Mouse (Mus musculus) heart, embryonic 12.5 days (tissue): ENCODE measurements around the gene Itm2c. TPM values are rescaled to one million over a fixed set of nuclear protein-coding genes. Genes with fewer than 3 reads are reported as not detected.

Experiments used
- ATAC-seq: fragments of 200-750 bp; cut with Nextera tagmentation; 2 replicates; pipeline ENCODE4 v1.8.0; 2017; ENCODE audit warnings: moderate TSS enrichment, moderate library complexity; ENCODE audit not compliant: insufficient number of reproducible peaks, low FRiP score
- H3K27ac ChIP-seq: fragments of 300-500 bp; sonication (generic); 2 replicates; pipeline ENCODE4 v1.5.1; 2016; ENCODE audit warnings: mild to moderate bottlenecking, moderate library complexity; ENCODE audit not compliant: poor library complexity, severe bottlenecking
- H3K27me3 ChIP-seq: fragments of 300-500 bp; sonication (generic); replicated peaks from 2 replicates; pipeline ENCODE4 v1.6.1; 2016; ENCODE audit warnings: mild to moderate bottlenecking, moderate library complexity
- H3K36me3 ChIP-seq: fragments of 300-500 bp; sonication (generic); 2 replicates; pipeline ENCODE4 v1.6.1; 2016; ENCODE audit warnings: mild to moderate bottlenecking, moderate library complexity
- H3K4me1 ChIP-seq: fragments of 300-500 bp; sonication (generic); replicated peaks from 2 replicates; pipeline ENCODE4 v1.6.1; 2016; ENCODE audit warnings: mild to moderate bottlenecking
- H3K4me2 ChIP-seq: fragments of 300-500 bp; sonication (generic); 2 replicates; pipeline ENCODE4 v1.6.1; 2016; ENCODE audit warnings: mild to moderate bottlenecking, moderate library complexity
- H3K4me3 ChIP-seq: fragments of 300-500 bp; sonication (generic); 2 replicates; pipeline ENCODE4 v1.5.1; 2016; ENCODE audit warnings: mild to moderate bottlenecking
- H3K9ac ChIP-seq: fragments of 300-500 bp; sonication (generic); 2 replicates; pipeline ENCODE4 v1.6.1; 2016; ENCODE audit warnings: mild to moderate bottlenecking, moderate library complexity
- H3K9me3 ChIP-seq: fragments of 300-500 bp; sonication (generic); replicated peaks from 2 replicates; pipeline ENCODE4 v1.6.1; 2016; ENCODE audit warnings: mild to moderate bottlenecking, moderate library complexity
- WGBS: fragments of 180-500 bp; shearing (Covaris S2); methylation state at CpG from one replicate; pipeline ENCODE4 v1.1.7; 2016; 5-methylcytosine and 5-hydroxymethylcytosine counted together
- polyA plus RNA-seq: library from polyadenylated mRNA; unstranded; fragments of >200 nt; fragmentation: Nextera tagmentation; extraction: Ambion mirVana; gene quantifications from 2 replicates; pipeline ENCODE4 v1.2.1, GENCODE M21; 2016

The Itm2c gene
- polyA plus RNA-seq, 1 experiment from 2014 or later = 261 TPM

DNA sequence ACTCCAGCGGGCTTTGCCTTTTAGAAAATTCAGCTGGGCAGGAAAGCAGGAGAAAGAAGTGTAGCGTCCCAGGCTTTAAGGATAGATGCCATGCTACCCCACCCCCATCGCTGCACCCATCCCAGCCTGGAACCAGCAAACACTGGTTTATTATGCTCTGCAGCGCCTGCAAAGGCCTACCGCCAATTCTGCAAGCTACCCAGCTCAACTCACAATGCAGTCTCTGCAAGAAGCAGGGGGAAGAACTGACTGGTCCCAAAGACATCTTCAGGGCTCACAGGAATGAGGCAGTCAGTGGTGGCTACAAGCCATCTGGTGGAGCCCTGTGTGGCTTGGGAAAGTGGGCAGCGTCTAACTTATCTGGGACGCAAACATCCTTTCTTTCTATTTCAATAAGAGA is 27.6 kb downstream of the Itm2c start:
- Histone ChIP-seq H3K9ac (no peak overlapping the region), H3K36me3 (no peaks in the 10 kb centered on the region), H3K27me3 (no peaks in the 10 kb centered on the region), H3K4me3 (no peak overlapping the region), H3K4me1 (0 out of 2 replicates have a peak, but pooled peaks cover 8% of the 10 kb centered on the region), H3K9me3 (0 out of 2 replicates have a peak, but pooled peaks cover 5% of the 10 kb centered on the region), H3K4me2 (no peak overlapping the region), H3K27ac (no peak overlapping the region)
- WGBS = 85% methylated on average over 7 of the region's 7 CpGs
- no peak for ATAC-seq

DNA sequence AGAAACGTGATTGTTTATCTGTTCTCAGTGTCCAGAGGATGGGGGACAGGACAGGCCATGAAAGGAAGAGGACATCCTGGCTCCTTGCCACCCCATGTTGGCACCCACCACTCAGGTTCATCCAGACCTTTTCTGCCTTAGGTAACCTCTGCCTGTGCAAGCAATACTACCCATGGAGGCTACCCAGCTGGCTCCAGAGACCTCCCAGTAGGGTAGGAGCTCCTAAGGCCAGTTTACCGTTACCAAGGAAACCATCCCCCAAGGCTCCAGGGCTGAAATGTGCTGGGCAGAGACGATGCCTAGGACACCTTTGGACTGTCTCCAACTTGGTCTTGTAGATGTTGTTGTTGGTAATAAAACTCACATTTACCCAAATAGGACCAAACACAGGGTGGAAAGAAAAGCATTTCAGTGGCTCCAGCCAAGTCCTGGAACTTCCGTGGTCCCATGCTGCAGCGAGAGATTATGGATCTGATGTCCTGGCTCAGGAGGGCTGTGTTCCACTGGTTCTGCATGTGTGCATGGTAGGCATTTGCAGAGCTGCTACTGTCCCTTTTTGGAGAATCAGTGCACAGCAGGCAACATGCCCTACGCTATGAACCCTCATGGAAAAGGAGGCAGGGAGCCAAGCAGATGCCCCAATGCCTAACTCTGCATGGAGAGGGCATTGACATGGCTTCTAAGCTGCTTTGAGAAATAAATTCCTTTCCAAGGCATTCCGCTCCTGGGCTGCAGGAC is 28.2 kb downstream of the Itm2c start:
- no peaks in the 10 kb centered on the region for H3K36me3 ChIP-seq
- H3K4me2 ChIP-seq = no peak overlapping the region
- 67% methylated on average over 7 of the region's 7 CpGs for WGBS
- no peaks in the 10 kb centered on the region for H3K27me3 ChIP-seq
- H3K4me3 ChIP-seq = no peak overlapping the region
- no peak overlapping the region for H3K27ac ChIP-seq
- ATAC-seq = no peak
- H3K4me1 ChIP-seq = 0 out of 2 replicates have a peak, but pooled peaks cover 6% of the 10 kb centered on the region
- H3K9ac ChIP-seq = no peak overlapping the region
- 0 out of 2 replicates have a peak, but pooled peaks cover 5% of the 10 kb centered on the region for H3K9me3 ChIP-seq

DNA sequence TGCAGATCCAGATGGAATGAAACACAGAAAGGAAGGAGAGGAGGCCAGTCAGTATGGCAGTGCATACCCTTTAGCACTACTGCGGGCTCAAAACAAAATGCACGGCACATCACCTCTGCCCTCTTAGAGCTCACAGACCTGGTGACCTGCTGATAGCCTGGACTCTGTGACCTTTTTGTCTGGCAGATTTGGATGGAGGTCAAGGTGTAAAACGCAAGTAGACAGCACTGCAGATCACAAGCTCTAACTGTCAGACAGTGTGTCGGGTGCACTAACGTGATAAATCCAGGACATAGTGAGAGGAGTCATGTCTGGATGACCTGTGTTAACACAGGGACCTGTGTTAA is 28.8 kb downstream of the Itm2c start:
- WGBS = 62% methylated on average over 5 of the region's 5 CpGs
- H3K4me2 ChIP-seq = no peak overlapping the region
- 0 out of 2 replicates have a peak, but pooled peaks cover 5% of the 10 kb centered on the region for H3K9me3 ChIP-seq
- H3K36me3 ChIP-seq = no peaks in the 10 kb centered on the region
- no peak overlapping the region for H3K4me3 ChIP-seq
- no peaks in the 10 kb centered on the region for H3K27me3 ChIP-seq
- no peak overlapping the region for H3K9ac ChIP-seq
- H3K4me1 ChIP-seq = peaks cover 9% of the 10 kb centered on the region; the same call in 1 of the 2 replicates
- ATAC-seq = no peak
- H3K27ac ChIP-seq = no peak overlapping the region

DNA sequence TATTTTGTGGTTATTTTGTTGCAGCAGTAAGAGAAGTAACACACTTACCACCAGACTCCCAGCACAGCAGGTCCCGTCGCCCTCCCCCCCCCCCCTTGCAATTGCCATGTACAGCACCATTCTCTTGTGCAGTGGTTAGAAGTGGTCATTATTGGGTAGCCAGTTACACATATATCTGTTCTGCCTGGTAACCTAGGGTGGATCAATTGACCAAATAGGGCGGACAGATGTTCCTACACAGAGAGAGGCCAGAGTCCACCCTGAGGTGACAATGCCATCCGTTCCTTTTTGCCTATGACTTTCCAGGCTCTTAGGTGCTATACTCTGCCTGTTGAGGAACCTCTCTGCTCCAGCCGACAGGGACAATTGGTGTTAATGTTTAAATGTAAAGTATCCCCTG is 31.1 kb downstream of the Itm2c start:
- Histone ChIP-seq H3K4me1 (peaks cover 17% of the 10 kb centered on the region), H3K9ac (no peak overlapping the region), H3K36me3 (no peaks in the 10 kb centered on the region), H3K27ac (no peak overlapping the region), H3K27me3 (no peaks in the 10 kb centered on the region), H3K4me2 (no peak overlapping the region), H3K9me3 (0 out of 2 replicates have a peak, but pooled peaks cover 2% of the 10 kb centered on the region), H3K4me3 (no peak overlapping the region)
- whole genome bisulfite sequencing = 70% methylated on average over 5 of the region's 5 CpGs
- no peak for ATAC-seq

DNA sequence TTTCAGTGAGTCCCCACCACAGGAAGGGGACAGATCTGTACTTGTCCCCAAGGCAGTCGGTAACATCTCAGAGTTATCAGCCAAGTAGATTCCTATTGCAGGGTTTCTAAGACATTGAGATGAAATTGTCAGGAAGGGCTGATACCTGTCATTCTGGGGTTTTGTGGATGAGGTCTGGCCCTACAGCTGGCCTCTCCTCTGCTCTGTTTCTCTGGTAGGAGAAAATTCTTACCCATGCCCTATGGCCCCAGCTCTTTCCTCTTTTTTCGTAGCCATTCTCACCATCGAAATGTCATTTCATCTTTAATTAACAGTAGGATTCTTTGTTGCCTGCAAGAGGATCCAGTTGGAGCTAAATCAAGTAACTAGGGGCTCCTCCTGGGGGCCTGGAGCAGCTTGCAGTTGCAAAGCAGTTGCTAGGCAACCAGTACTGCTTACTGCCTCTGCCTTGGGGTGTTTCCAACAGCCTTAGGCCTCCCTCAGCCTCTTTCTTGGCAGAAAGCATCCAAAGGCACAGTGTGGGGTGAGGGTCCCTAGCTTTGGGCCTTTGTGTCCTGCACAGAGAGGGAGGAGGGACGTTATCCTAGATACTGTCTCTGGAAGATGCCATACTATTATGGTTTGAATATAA is 34.1 kb downstream of the Itm2c start, which contains the start of gene 4933407L21Rik:
Gene 4933407L21Rik (plus strand): TSS at position 427 of the 631 bp plus-strand sequence.
- Histone ChIP-seq H3K4me3 (no peak within 1 kb of the TSS), H3K27ac (no peak within 1 kb of the TSS), H3K9ac (no peak within 1 kb of the TSS), H3K9me3 (no peaks in the 10 kb centered on the region), H3K27me3 (no peaks in the 10 kb centered on the region), H3K4me2 (no peak within 1 kb of the TSS), H3K4me1 (peaks cover 17% of the 10 kb centered on the region), H3K36me3 (no peaks in the 10 kb centered on the region)
- 61% methylated on average over 4 of the region's 4 CpGs for WGBS
- no peak for ATAC-seq

DNA sequence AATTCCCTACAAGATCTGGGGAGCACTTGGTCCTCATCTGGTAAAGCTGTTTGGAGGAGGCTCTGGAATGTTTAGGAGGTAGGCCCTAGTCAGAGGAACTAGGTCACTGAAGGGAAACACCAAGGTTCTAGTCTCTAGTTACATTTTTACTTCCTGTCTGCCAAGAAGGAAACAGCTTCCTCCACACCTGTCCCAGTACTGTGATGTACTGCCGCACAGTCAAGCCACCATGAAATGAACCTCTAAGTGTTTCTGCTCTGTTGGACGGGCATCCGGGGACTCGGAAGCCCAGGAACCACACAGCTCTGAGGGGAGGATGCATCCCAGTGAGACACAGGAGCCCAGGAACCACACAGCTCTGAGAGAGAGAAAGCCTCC is 34.6 kb downstream of the Itm2c start:
- Histone ChIP-seq H3K27me3 (no peaks in the 10 kb centered on the region), H3K4me1 (peaks cover 22% of the 10 kb centered on the region), H3K4me2 (no peak overlapping the region), H3K27ac (no peak overlapping the region), H3K4me3 (no peak overlapping the region), H3K36me3 (no peaks in the 10 kb centered on the region), H3K9me3 (no peaks in the 10 kb centered on the region), H3K9ac (no peak overlapping the region)
- no peak for ATAC-seq
- 67% methylated on average over 4 of the region's 4 CpGs for WGBS

DNA sequence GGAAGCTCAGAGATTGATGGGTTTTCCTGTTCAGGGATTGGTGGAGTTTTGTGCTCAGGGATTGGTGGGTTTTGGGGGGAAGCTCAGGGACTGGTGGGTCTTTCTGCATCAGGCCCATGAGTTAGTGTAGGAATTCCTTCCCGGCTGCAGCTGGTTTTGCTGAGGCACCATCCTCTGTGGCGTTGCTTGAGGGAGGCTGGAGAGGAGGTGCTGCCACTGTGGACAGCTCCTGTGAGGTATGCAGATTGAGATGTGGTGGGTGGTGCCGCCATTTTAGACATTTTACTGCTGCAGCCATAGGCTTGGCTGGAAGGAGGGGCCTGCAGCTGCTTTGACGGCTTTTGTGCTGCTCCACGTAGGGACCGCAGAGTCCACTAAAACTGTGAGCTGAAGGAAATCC is 35.3 kb downstream of the Itm2c start:
- no peak for ATAC-seq
- Histone ChIP-seq H3K4me2 (no peak overlapping the region), H3K9ac (no peak overlapping the region), H3K36me3 (no peaks in the 10 kb centered on the region), H3K27me3 (no peaks in the 10 kb centered on the region), H3K9me3 (no peaks in the 10 kb centered on the region), H3K27ac (no peak overlapping the region), H3K4me3 (no peak overlapping the region), H3K4me1 (peaks cover 29% of the 10 kb centered on the region)
- 70% methylated on average over 6 of the region's 6 CpGs for WGBS

DNA sequence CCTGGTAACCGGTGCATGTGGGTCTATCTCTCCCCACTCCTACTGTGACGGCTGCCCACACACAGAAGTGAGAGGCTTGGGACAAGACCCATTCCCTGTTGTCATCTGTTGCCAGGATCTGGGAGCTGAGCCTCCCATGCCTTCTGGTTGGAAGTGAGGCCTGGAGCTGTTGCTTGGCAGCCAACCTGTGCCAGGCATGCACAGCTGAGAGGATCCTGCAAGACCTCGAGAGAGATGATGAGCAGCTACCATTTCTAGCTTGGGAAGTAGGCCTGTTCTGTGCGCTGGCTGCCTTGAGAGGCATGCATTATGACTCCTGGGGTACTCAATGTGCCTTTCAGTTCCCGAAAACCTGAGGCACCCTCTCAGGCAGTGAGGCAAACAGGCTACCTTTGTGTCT is 37.1 kb downstream of the Itm2c start:
- Histone ChIP-seq H3K27ac (no peak overlapping the region), H3K4me2 (no peak overlapping the region), H3K9ac (no peak overlapping the region), H3K4me3 (no peak overlapping the region), H3K36me3 (no peaks in the 10 kb centered on the region), H3K27me3 (no peaks in the 10 kb centered on the region), H3K9me3 (no peaks in the 10 kb centered on the region), H3K4me1 (peaks cover 32% of the 10 kb centered on the region)
- 72% methylated on average over 5 of the region's 5 CpGs for WGBS
- ATAC-seq = no peak

DNA sequence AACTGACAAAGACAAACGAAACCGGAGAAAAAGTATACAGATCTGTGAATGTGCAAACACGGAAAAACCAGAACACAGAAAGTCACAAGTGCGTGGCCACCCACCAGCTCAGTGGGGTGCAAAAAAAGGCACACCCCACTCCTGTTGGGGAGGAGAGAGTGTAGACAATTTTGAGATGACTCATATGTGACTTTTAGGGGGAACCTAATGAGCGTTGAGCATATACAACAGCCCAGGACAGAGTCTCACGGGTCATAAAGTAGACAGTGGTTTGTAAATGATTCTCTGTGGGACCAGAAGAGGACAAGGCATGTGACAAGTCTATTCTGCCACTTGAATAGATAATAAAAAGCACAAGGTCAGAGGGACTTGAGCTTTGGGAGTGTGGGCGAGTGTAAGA is 39.1 kb downstream of the Itm2c start:
- H3K4me1 ChIP-seq = peaks cover 25% of the 10 kb centered on the region
- ATAC-seq = no peak
- H3K27me3 ChIP-seq = no peaks in the 10 kb centered on the region
- H3K9ac ChIP-seq = no peak overlapping the region
- H3K9me3 ChIP-seq = no peaks in the 10 kb centered on the region
- H3K4me3 ChIP-seq = no peak overlapping the region
- H3K27ac ChIP-seq = peak overlapping the region; percentile 12; the same call in 1 of the 2 replicates
- peak overlapping the region; percentile 48 for H3K4me2 ChIP-seq
- H3K36me3 ChIP-seq = no peaks in the 10 kb centered on the region
- 35% methylated on average over 7 of the region's 7 CpGs for WGBS

DNA sequence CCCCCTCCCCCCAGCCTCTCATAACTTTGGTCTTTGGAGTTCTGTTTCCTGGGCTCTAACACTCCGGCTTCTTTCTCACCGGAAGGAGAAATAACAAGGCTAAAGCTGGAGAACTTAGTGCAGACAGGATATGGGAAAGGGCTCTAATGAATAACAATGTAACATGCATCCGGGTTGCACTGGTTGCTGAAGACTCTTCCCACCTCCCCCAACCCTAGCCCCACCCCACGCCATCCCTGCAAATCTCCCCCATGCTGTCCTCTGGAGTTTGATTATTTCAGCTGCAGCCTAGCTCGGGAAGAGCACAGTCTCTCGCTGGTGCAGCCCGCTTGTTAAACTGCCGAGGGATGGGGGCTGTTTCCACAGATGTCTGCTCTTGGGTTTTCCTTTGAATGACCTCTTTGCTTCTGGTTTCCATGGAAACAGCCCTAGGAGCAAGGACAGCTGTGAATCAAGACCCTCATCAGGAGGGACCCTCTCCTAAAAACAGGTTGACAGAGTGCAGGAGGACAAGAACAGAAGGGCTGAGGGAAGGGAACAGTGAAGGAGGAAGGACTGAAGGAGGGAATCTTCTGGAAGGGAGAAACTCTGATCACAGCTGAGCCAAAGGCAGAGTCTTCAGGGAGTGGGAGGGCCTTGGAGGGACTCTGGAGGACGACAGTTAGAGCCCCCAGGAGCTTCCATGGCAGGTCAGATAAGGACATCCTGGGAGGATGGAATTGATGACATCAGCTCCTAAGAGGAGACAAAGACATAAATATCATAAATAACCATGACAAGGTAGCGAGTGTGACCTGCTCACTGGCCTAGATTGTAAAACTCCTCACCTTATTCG is 39.8 kb downstream of the Itm2c start:
- Histone ChIP-seq H3K36me3 (no peaks in the 10 kb centered on the region), H3K27ac (0 out of 2 replicates have a peak overlapping the region, but pooled peaks have one; percentile 12), H3K4me2 (peak overlapping the region; percentile 48), H3K27me3 (no peaks in the 10 kb centered on the region), H3K4me1 (peaks cover 20% of the 10 kb centered on the region), H3K9me3 (no peaks in the 10 kb centered on the region), H3K4me3 (no peak overlapping the region), H3K9ac (no peak overlapping the region)
- ATAC-seq = 0 out of 2 replicates have a peak, but pooled peaks have one; percentile 37
- 16% methylated on average over 11 of the region's 11 CpGs for WGBS

DNA sequence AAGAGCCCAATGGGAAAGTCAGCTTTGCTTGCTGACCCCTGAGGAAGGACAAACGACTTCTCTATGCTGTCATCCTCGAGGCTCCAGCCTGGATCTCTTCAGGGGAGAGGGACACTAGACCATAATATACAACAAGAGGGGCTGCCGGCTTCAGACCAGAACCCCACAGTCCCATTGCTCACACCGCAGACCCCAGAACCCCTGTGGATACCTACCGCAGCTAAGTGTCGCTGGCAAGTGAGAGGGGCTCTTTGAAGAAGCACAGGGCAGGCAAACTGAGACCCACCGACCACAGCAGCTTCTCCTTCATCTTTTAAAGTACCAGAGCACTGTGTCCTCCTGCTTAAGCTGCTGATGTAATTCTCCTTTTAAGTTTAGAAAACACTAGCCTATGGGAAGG is 40.5 kb downstream of the Itm2c start:
- no peak overlapping the region for H3K27ac ChIP-seq
- H3K9me3 ChIP-seq = no peaks in the 10 kb centered on the region
- no peak for ATAC-seq
- H3K4me1 ChIP-seq = peaks cover 20% of the 10 kb centered on the region
- H3K4me2 ChIP-seq = no peak overlapping the region
- no peak overlapping the region for H3K9ac ChIP-seq
- no peaks in the 10 kb centered on the region for H3K27me3 ChIP-seq
- H3K4me3 ChIP-seq = no peak overlapping the region
- no peaks in the 10 kb centered on the region for H3K36me3 ChIP-seq
- WGBS = 24% methylated on average over 7 of the region's 7 CpGs
